Mouse (Mus musculus): ENCODE measurements at regions not wholly inside any gene's neighbourhood (a gene's known extent, or its start where the extent isn't known, plus 50 kb on each side); places are given as distances from the start of the nearest gene placed in this dataset.

DNA sequence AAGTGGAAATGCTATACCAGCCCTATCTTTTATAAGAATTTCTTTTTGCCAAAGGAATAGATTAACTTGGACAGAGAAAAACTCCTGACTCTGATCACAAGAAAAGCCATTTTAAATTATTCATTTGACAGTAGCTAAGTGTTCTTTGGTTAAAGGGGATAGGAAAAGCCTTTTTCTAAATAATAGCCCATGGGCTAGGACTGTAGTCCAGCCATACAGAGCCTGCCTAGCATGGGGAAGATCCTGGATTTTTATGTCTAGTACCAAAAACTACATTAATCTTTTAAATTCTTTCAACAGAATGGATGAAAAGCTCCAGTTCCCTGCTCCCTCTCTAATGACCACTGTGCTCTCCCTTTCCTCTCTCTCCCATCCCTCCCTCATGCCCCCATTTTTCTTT, 208.5 kb downstream of the Rnf152 start:
- intact Hi-C loops (cut with DNase I) = no loop called here
- DNase-seq (ENCODE audit: low spot score in 2 of 2) = no peak

DNA sequence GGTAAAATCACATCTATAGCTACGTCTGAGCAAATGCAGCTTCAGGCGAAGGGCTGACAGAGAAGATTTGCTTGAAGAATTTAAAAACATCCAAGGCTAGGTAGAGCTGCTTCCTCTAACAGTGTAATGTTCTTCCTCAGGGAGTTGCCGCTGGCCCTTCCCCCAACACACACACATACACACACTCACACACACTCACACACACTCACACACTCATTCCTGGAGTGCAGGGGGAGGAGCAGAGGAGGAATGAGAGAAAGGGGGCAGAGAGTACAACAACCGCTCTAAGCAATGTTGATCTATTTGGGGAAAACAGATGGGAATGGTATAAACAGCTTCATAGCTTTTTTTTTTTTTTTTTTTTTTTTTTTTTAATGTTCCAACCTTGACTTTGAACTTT, 232.6 kb downstream of the Rnf152 start:
- no peak for DNase-seq (ENCODE audit: low spot score in 2 of 2)
- intact Hi-C loops (cut with DNase I) = no loop called here

DNA sequence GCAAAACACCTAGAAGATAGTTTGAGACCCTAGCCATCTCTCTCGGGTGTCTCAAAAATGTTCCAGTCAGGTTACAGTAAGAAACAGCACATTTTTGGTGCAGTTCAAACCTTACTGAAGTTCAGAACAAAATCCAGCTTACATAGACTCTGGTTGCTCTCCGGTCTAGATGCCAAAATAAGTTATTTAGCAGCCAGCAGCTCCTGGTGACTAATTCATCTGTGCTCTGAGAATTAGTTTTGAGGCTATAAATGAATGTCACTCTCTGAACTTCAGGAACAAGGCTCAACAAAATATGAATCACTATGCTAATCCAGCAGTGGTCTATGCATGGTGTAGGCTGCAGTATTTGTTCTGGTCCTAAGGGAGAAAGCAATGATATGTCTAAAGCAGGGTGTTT, 238.6 kb downstream of the Rnf152 start:
- no peak for DNase-seq (ENCODE audit: low spot score in 2 of 2)
- intact Hi-C loops (cut with DNase I) = no loop called here

- intact Hi-C loops (cut with DNase I) = no loop called here
- DNase-seq (ENCODE audit: low spot score in 2 of 2) = no peak
Observed at GRCm38 (mm10) chr1:105116231-105116630, 240.3 kb downstream of the Rnf152 start.

- DNase-seq (ENCODE audit: low spot score in 2 of 2) = no peak
- intact Hi-C loops (cut with DNase I) = no loop called here
Observed at GRCm38 (mm10) chr1:105115391-105115790, 241.1 kb downstream of the Rnf152 start.

- no peak for DNase-seq (ENCODE audit: low spot score in 2 of 2)
- intact Hi-C loops (cut with DNase I) = no loop called here
Observed at GRCm38 (mm10) chr1:105114835-105115234, 241.7 kb downstream of the Rnf152 start.

DNA sequence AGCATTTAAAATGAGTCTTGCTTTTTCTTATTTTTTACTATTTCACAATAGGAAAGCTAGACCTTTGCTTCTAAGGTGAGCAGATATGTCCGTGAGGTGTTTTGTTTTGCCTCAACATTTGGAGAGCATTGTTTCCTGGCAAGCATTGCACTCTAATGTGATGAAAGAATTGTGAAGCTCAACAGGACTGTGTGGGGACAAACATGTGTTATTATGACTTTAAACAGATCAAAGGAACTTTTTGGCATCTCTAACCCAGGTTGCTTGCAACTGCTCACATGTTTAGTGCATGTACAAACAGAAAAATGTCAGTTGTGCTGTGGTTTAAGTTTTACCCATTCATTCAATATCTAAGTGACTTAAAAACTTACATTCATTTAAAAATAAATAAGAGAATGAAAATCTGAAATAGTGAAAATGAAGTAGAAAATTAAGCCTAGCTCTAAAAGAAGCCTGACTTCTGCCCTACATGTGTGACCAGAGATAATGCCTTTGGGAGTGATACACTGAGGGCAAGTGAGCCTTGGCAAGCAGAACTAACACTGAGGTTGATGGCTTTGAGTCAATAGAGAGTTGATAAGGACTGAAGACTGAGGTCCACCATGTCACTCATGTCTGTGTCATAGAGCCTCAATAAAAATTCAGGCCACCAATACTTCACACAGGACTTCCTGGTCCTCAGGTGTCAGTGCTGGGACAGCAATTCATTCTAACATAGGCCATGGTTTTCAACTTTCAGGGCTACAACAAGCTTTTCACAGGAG, 243.6 kb downstream of the Rnf152 start:
- intact Hi-C loops (cut with DNase I) = no loop called here
- no peak for DNase-seq (ENCODE audit: low spot score in 2 of 2)

GRCm38 (mm10) chr1:105111236-105111635, 245.3 kb downstream of the Rnf152 start:
- DNase-seq (ENCODE audit: low spot score in 2 of 2) = no peak
- intact Hi-C loops (cut with DNase I) = no loop called here

DNA sequence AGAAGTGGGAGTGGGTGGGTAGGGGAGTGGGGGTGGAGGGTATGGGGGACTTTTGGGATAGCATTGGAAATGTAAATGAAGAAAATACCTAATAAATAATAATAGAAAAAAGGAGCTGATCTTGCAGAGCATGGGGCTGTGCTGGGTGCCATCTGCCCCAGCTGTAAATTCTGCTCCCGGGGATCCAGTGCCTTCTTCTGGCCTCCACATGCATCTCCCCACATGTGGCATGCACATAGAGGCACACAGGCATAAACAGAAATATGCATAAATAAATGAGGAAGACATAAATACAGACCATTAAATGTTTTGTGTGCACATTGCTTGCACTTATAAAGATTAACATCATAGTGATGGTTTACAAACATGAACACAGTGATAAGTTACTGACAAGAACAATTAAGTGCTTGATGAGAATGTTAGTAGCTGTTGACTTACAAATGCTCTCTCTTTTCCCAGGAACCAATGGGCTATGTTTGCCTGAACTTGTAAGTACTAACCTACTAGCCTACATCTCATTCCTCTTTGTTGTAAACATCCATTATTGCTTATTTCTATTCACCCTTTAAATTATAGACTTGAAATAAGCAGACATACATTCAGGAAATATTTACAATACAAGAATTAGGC, 245.8 kb downstream of the Rnf152 start:
- no peak for DNase-seq (ENCODE audit: low spot score in 2 of 2)
- intact Hi-C loops (cut with DNase I) = no loop called here

DNA sequence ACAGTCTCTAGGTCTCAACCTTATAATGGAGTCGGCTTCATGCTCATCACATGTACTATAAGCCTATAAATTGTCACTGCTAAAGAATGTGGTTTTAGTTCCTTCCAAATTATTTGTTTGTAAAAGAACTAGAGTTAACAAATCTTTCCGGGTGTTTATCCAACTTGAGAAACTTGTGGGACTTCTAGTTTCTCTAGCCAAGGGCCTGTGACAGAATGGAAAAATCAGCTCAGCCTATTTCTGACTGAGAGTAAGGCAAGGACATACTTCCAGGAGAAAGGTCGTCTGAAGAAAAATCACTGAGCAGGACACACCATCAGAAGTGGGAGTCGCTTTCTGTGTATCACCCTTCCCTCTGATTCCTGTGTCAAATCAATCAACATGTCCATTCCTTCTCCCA, 248.7 kb downstream of the Rnf152 start:
- DNase-seq (ENCODE audit: low spot score in 2 of 2) = no peak
- intact Hi-C loops (cut with DNase I) = no loop called here

GRCm38 (mm10) chr1:105107257-105107656, 249.3 kb downstream of the Rnf152 start:
- intact Hi-C loops (cut with DNase I) = no loop called here
- DNase-seq (ENCODE audit: low spot score in 2 of 2) = no peak

GRCm38 (mm10) chr1:105105211-105105610, 251.3 kb downstream of the Rnf152 start:
- DNase-seq (ENCODE audit: low spot score in 2 of 2) = no peak
- intact Hi-C loops (cut with DNase I) = no loop called here

- intact Hi-C loops (cut with DNase I) = no loop called here
- no peak for DNase-seq (ENCODE audit: low spot score in 2 of 2)
Observed at GRCm38 (mm10) chr1:105095091-105095490, 261.4 kb downstream of the Rnf152 start.

DNA sequence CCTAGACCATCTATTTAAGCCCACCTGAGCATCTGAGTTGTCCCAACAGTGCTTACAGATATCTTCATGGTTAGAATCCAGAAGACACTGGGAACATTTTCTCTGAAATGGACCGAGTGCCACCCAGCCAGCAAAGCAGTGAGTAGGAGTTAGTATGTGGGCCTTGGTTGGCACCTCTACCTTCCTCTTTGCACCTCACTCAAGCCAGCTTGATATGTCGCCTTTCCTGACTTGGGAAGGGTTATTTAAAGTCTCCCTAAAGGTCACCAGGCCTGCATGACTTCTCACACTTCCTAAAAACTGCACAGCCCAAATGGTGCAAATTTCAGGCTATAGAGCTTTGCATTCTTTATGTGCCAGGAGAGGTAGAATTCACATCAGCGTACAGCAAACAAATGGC, 262.0 kb downstream of the Rnf152 start:
- DNase-seq (ENCODE audit: low spot score in 2 of 2) = peak; percentile 25 to 34
- intact Hi-C loops (cut with DNase I) = no loop called here

- DNase-seq (ENCODE audit: low spot score in 2 of 2) = peak; percentile 16 to 23
- intact Hi-C loops (cut with DNase I) = no loop called here
Observed at GRCm38 (mm10) chr1:105093875-105094274, 262.6 kb downstream of the Rnf152 start.

- intact Hi-C loops (cut with DNase I) = no loop called here
- DNase-seq (ENCODE audit: low spot score in 2 of 2) = no peak
Observed at GRCm38 (mm10) chr1:105093012-105093411, 263.5 kb downstream of the Rnf152 start.

- intact Hi-C loops (cut with DNase I) = no loop called here
- no peak for DNase-seq (ENCODE audit: low spot score in 2 of 2)
Observed at GRCm38 (mm10) chr1:105092309-105092904, 264.1 kb downstream of the Rnf152 start.

DNA sequence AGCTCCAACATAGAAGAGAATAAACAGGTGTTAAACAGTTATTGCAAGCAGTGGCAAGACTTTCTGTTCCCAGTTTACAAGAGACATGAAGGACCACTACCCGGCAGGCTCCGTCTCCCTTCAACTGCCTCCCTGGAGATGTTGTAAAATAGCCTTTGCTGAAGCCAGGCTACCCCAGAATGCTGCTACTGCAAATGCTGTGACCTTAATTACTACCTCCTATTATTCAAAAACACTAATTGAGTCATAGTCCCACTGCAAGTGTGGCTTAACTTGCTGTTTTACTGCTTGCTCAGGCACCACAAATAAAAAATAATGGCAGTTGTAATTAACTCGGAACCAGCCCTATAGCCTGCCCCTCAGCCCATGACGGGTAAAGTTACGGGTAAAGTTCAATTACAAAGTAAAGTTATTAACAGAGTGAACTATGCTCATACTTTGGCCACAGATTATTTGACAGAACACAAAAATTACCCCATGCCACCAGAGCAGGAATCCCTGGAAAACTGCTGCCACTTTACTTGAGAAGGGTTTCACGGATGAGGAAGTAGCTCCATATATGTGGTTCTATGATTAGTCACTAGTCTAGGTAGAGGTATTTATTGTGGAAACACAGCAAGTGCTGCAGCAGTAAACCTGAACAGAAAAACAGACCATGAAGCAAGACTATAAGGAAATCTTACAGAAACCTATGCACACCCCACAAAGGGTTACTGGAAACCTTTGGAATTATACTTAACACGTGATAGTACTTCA, 267.6 kb downstream of the Rnf152 start:
- intact Hi-C loops (cut with DNase I) = loop anchor here (5.0 kb wide), 1 partner anchor 543 kb away; no protein-coding TSS in a partner anchor
- no peak for DNase-seq (ENCODE audit: low spot score in 2 of 2)

DNA sequence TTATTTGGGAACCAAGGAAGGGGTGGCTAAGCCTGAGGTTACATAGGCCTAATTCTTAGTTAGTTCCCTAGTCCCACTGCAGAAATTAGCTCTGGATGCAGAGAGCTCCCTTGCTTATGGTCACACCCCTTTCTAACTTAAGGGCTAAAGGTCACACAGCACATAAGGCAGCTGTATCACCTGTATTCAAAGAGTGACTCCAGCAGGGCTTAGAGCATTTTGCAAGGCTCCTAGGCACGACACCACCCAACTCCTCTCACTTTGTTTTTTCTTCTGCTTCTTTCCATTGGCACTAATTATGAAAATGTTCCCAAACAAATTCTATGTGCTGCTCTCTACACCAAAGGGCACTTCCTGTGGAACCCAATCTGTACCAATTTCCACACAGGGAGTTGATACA, 268.9 kb downstream of the Rnf152 start:
- no peak for DNase-seq (ENCODE audit: low spot score in 2 of 2)
- intact Hi-C loops (cut with DNase I) = loop anchor here (5.0 kb wide), 1 partner anchor 545 kb away; no protein-coding TSS in a partner anchor

- intact Hi-C loops (cut with DNase I) = no loop called here
Observed at GRCm38 (mm10) chr1:105084556-105084955, 272.0 kb downstream of the Rnf152 start.

More at GRCm38 (mm10) chr1:105084556-105084955, 272.0 kb downstream of the Rnf152 start:
- DNase-seq (ENCODE audit: low spot score in 2 of 2) = no peak

Data from left cerebral cortex, postnatal 36 days (tissue).